In the genomic region with DNA sequence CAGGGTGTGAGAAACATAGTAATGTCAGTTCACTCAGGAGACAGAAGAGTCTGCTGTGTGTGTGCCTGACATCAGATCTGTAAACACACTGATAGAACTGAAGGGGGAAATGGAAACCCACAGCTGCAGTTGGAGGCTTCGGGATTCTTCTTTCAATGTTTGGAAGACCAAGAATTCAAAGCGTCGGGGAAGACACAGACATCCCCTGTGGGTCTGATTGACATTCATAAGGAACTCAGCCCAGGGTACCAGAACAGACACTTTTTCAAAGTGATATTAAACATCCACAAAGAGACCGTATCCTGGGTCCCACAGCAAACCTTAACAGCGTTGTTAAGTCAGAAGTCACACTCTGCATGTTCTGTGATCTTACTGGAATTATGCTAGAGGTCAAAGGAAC, we compare ENCODE assay signal across 10 mouse cellular contexts.
"Had no signal": no experiment of that assay in that cellular context is flagged by ENCODE, and none has a peak within 500 bp of the region (broad histone marks: within the 10 kb centered on the region; RNA-seq: fewer than 3 reads in every experiment).

No protein-coding gene starts in this region.

- H3K9me3 ChIP-seq: limb, embryonic 10.5 days had no signal

- DNase-seq: kidney, adult 8-10 months; kidney, postnatal 25 days; lung, adult 2 months; lung, postnatal 14 days; right cerebral cortex, postnatal 14 days; thymus, postnatal 4 days had no signal

- H3K4me3 ChIP-seq: left cerebral cortex, adult 2 months; limb, embryonic 10.5 days had no signal

- H3K36me3 ChIP-seq: limb, embryonic 10.5 days had no signal

- H3K27ac ChIP-seq: left cerebral cortex, adult 2 months; limb, embryonic 10.5 days; liver, embryonic 14.5 days had no signal

- ATAC-seq: intestine, postnatal 0 days had no signal

- H3K9ac ChIP-seq: liver, embryonic 14.5 days had no signal
